Mouse (Mus musculus): Measurements from ENCODE around the gene Fgfr2. TPM values are rescaled to one million over a fixed set of nuclear protein-coding genes. Genes with fewer than 3 reads are reported as not detected.

Gene Fgfr2
- polyA plus RNA-seq, 1 experiment = 0.17 TPM

- TF ChIP-seq REST (IDR thresholded peaks at IDR 0.05; ENCODE audit: insufficient read depth, insufficient read length) = no peak
- TF ChIP-seq E2F4 (IDR thresholded peaks at IDR 0.05; ENCODE audit: insufficient read depth) = no peak
- TF ChIP-seq SRF (IDR thresholded peaks at IDR 0.05; ENCODE audit: control insufficient read depth, insufficient read length, low read depth) = no peak
- no peak for TF ChIP-seq POLR2A (IDR thresholded peaks at IDR 0.05; ENCODE audit: insufficient read length, low read depth)
- no peak for TF ChIP-seq CEBPB (IDR thresholded peaks at IDR 0.05; ENCODE audit: insufficient read depth, poor library complexity, severe bottlenecking)
- no peak for TF ChIP-seq MYOD1 (IDR thresholded peaks at IDR 0.05; ENCODE audit: control insufficient read depth in 1 of 3, insufficient read length in 2 of 3, low read depth in 2 of 3)
- no peak for TF ChIP-seq MYOG (IDR thresholded peaks at IDR 0.05; ENCODE audit: control insufficient read depth in 1 of 3, insufficient read depth in 1 of 3, insufficient read length in 2 of 3, low read depth in 2 of 3)
- no peak for TF ChIP-seq POLR2AphosphoS2 (IDR thresholded peaks at IDR 0.05; ENCODE audit: insufficient read length, low read depth)
- TF ChIP-seq MAX (IDR thresholded peaks at IDR 0.05; ENCODE audit: low read depth) = no peak
- TF ChIP-seq TCF3 (IDR thresholded peaks at IDR 0.05; ENCODE audit: insufficient read length, low read depth) = no peak
- H3ac ChIP-seq (ENCODE audit: control insufficient read depth, insufficient read length) = no peak overlapping the region
- no peak overlapping the region for H3K4me3 ChIP-seq
- no peak overlapping the region for H3K4me2 ChIP-seq (ENCODE audit: low read depth)
- no peaks in the 10 kb centered on the region for H3K36me3 ChIP-seq (ENCODE audit: control insufficient read depth, insufficient read depth)
- no peaks in the 10 kb centered on the region for H3K27me3 ChIP-seq (ENCODE audit: control insufficient read depth, insufficient read depth, insufficient read length)
- peaks cover 34% of the 10 kb centered on the region for H3K79me2 ChIP-seq (ENCODE audit: control insufficient read depth, insufficient read depth)
Measured at GRCm38 (mm10) chr7:130711851-130712250, 2411.3 kb downstream of the Fgfr2 start.

GRCm38 (mm10) chr7:130709372-130710274, 2413.5 kb downstream of the Fgfr2 start:
- peaks cover 33% of the 10 kb centered on the region for H3K79me2 ChIP-seq (ENCODE audit: control insufficient read depth, insufficient read depth)
- TF ChIP-seq SRF (IDR thresholded peaks at IDR 0.05; ENCODE audit: control insufficient read depth, insufficient read length, low read depth) = no peak
- TF ChIP-seq E2F4 (IDR thresholded peaks at IDR 0.05; ENCODE audit: insufficient read depth) = no peak
- no peak for TF ChIP-seq TCF3 (IDR thresholded peaks at IDR 0.05; ENCODE audit: insufficient read length, low read depth)
- TF ChIP-seq POLR2AphosphoS2 (IDR thresholded peaks at IDR 0.05; ENCODE audit: insufficient read length, low read depth) = no peak
- TF ChIP-seq CEBPB (IDR thresholded peaks at IDR 0.05; ENCODE audit: insufficient read depth, poor library complexity, severe bottlenecking) = no peak
- TF ChIP-seq MYOG (IDR thresholded peaks at IDR 0.05; ENCODE audit: control insufficient read depth in 1 of 3, insufficient read depth in 1 of 3, insufficient read length in 2 of 3, low read depth in 2 of 3) = peak; percentile 25 to 66 (median 45)
- TF ChIP-seq MAX (IDR thresholded peaks at IDR 0.05; ENCODE audit: low read depth) = no peak
- TF ChIP-seq MYOD1 (IDR thresholded peaks at IDR 0.05; ENCODE audit: control insufficient read depth in 1 of 3, insufficient read length in 2 of 3, low read depth in 2 of 3) = peak in 2 of 3 experiments; percentile 60 to 67
- TF ChIP-seq TCF12 (IDR thresholded peaks at IDR 0.05; ENCODE audit: insufficient read depth, poor library complexity, severe bottlenecking) = no peak
- no peak for TF ChIP-seq USF1 (IDR thresholded peaks at IDR 0.05; ENCODE audit: low read depth)
- TF ChIP-seq REST (IDR thresholded peaks at IDR 0.05; ENCODE audit: insufficient read depth, insufficient read length) = no peak
- TF ChIP-seq POLR2A (IDR thresholded peaks at IDR 0.05; ENCODE audit: insufficient read length, low read depth) = no peak
- no peak overlapping the region for H3K4me2 ChIP-seq (ENCODE audit: low read depth)
- no peak overlapping the region for H3ac ChIP-seq (ENCODE audit: control insufficient read depth, insufficient read length)
- no peaks in the 10 kb centered on the region for H3K27me3 ChIP-seq (ENCODE audit: control insufficient read depth, insufficient read depth, insufficient read length)
- H3K4me3 ChIP-seq = no peak overlapping the region
- no peaks in the 10 kb centered on the region for H3K36me3 ChIP-seq (ENCODE audit: control insufficient read depth, insufficient read depth)

- Histone ChIP-seq H3K4me2 (ENCODE audit: low read depth) (no peak overlapping the region), H3K27me3 (ENCODE audit: control insufficient read depth, insufficient read depth, insufficient read length) (no peaks in the 10 kb centered on the region), H3ac (ENCODE audit: control insufficient read depth, insufficient read length) (no peak overlapping the region), H3K79me2 (ENCODE audit: control insufficient read depth, insufficient read depth) (peaks cover 26% of the 10 kb centered on the region), H3K4me3 (no peak overlapping the region), H3K36me3 (ENCODE audit: control insufficient read depth, insufficient read depth) (no peaks in the 10 kb centered on the region)
- TF ChIP-seq E2F4 (IDR thresholded peaks at IDR 0.05; ENCODE audit: insufficient read depth) (no peak), MYOG (IDR thresholded peaks at IDR 0.05; ENCODE audit: control insufficient read depth in 1 of 3, insufficient read depth in 1 of 3, insufficient read length in 2 of 3, low read depth in 2 of 3) (no peak), USF1 (IDR thresholded peaks at IDR 0.05; ENCODE audit: low read depth) (no peak), REST (IDR thresholded peaks at IDR 0.05; ENCODE audit: insufficient read depth, insufficient read length) (no peak), POLR2AphosphoS2 (IDR thresholded peaks at IDR 0.05; ENCODE audit: insufficient read length, low read depth) (no peak), MYOD1 (IDR thresholded peaks at IDR 0.05; ENCODE audit: control insufficient read depth in 1 of 3, insufficient read length in 2 of 3, low read depth in 2 of 3) (no peak), CEBPB (IDR thresholded peaks at IDR 0.05; ENCODE audit: insufficient read depth, poor library complexity, severe bottlenecking) (no peak), MAX (IDR thresholded peaks at IDR 0.05; ENCODE audit: low read depth) (no peak), SRF (IDR thresholded peaks at IDR 0.05; ENCODE audit: control insufficient read depth, insufficient read length, low read depth) (no peak), POLR2A (IDR thresholded peaks at IDR 0.05; ENCODE audit: insufficient read length, low read depth) (no peak), TCF12 (IDR thresholded peaks at IDR 0.05; ENCODE audit: insufficient read depth, poor library complexity, severe bottlenecking) (no peak), TCF3 (IDR thresholded peaks at IDR 0.05; ENCODE audit: insufficient read length, low read depth) (no peak)
Measured at GRCm38 (mm10) chr7:130708940-130709339, 2414.2 kb downstream of the Fgfr2 start.

GRCm38 (mm10) chr7:130705230-130705629, 2417.9 kb downstream of the Fgfr2 start:
- Histone ChIP-seq H3K4me2 (ENCODE audit: low read depth) (no peak overlapping the region), H3K4me3 (no peak overlapping the region), H3ac (ENCODE audit: control insufficient read depth, insufficient read length) (no peak overlapping the region), H3K36me3 (ENCODE audit: control insufficient read depth, insufficient read depth) (no peaks in the 10 kb centered on the region), H3K27me3 (ENCODE audit: control insufficient read depth, insufficient read depth, insufficient read length) (no peaks in the 10 kb centered on the region), H3K79me2 (ENCODE audit: control insufficient read depth, insufficient read depth) (peaks cover 3% of the 10 kb centered on the region)
- no peak for TF ChIP-seq POLR2AphosphoS2 (IDR thresholded peaks at IDR 0.05; ENCODE audit: insufficient read length, low read depth)
- TF ChIP-seq SRF (IDR thresholded peaks at IDR 0.05; ENCODE audit: control insufficient read depth, insufficient read length, low read depth) = no peak
- TF ChIP-seq TCF12 (IDR thresholded peaks at IDR 0.05; ENCODE audit: insufficient read depth, poor library complexity, severe bottlenecking) = no peak
- no peak for TF ChIP-seq TCF3 (IDR thresholded peaks at IDR 0.05; ENCODE audit: insufficient read length, low read depth)
- TF ChIP-seq MYOD1 (IDR thresholded peaks at IDR 0.05; ENCODE audit: control insufficient read depth in 1 of 3, insufficient read length in 2 of 3, low read depth in 2 of 3) = no peak
- TF ChIP-seq E2F4 (IDR thresholded peaks at IDR 0.05; ENCODE audit: insufficient read depth) = no peak
